Mouse (Mus musculus): ENCODE measurements around the gene Nxph4. TPM values are rescaled to one million over a fixed set of nuclear protein-coding genes. Genes with fewer than 3 reads are reported as not detected.

Nxph4 gene
- polyA plus RNA-seq, 1 experiment from 2014 or later, result 38.9 TPM

DNA sequence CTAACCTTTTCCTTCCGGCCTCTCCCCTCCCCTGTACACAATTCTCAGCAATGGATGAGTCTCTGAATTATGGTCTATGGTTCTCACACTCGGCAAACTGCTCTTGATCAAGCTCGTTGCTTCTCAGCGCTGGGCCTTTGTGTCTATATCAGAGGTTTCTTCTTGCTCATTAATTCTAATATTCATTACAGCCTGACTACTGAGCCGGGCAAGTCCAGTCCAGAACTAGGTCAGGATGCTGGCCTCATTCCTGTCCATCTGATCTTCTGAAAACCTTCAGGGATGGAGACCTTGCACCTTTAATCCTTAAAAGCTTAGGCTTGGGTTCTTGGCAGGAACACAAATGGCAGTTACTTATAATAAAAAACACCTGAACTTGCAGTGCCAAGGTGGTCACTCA is 34.8 kb downstream of the Nxph4 start:
- Histone ChIP-seq H3K4me1 (no peaks in the 10 kb centered on the region), H3K9ac (replicated peaks) (no peak overlapping the region), H3K4me2 (replicated peaks) (no peak overlapping the region), H3K9me3 (no peaks in the 10 kb centered on the region), H3K4me3 (no peak overlapping the region), H3K27me3 (no peaks in the 10 kb centered on the region), H3K27ac (replicated peaks) (no peak overlapping the region), H3K36me3 (peaks cover 53% of the 10 kb centered on the region)
- WGBS, result 74% methylated on average over 5 of the region's 5 CpGs
- no peak for ATAC-seq (replicated peaks)

DNA sequence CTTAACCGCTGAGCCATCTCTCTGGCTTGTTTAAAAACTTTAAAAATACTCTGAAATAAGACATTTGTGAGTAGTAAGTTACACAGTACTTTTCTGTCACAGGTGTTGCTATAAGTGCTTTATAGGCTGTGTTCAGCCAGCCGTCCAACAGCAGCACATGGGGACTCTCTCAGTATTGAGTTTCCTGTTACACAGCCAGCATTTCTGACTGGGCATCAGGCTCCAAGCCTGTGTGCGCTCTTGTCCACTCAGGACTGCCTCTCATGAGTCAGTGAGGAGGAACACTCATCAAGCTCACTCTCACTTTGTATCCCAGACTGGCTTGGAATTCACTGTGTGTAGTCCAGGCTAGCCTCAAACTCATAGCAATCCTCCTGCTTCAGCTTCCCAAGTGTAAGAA is 38.2 kb downstream of the Nxph4 start:
- Histone ChIP-seq H3K4me2 (replicated peaks) (no peak overlapping the region), H3K9me3 (no peaks in the 10 kb centered on the region), H3K4me3 (no peak overlapping the region), H3K27ac (replicated peaks) (no peak overlapping the region), H3K36me3 (peaks cover 77% of the 10 kb centered on the region), H3K4me1 (no peaks in the 10 kb centered on the region), H3K27me3 (no peaks in the 10 kb centered on the region), H3K9ac (replicated peaks) (no peak overlapping the region)
- WGBS, result 98% methylated on average over 3 of the region's 3 CpGs
- no peak for ATAC-seq (replicated peaks)

DNA sequence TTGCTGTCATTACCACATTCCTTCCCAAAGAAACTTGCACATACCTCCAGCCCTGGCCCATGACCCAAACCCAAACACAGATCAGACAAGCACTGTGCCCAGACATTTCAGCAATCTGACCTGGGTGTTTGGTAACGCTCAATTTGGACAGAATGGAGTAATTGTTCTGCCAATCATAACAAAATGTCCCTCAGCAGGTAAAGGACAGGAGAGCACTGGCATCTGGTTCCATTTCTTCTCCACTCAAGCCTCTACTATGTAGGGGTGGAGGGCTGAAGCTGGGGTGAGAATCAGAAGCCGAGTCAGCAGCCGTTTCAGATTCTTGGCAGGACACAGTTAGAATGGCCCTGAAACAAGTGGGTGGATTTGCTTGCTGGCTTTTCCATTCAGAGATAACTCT is 42.2 kb downstream of the Nxph4 start:
- 85% methylated on average over 3 of the region's 3 CpGs for WGBS

DNA sequence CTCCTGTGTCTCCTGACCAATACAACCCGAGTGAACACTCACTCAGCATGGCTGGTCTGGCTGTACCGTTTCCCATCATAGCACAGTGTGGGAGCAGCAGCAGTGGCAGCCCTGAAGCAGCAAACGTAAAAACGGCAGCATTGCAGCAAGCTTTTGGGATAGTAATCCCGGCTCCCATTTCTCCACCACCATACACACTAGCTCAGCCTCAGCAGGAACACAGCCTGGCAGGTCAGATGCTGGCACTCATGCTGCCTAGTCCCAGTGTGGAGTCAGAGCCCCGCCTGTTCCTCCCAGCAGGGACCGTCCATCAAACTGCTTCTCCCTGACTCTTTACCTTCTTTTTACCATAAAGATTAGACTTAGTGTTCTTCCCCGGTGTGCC is 43.2 kb downstream of the Nxph4 start:
- Histone ChIP-seq H3K4me2 (replicated peaks) (no peak overlapping the region), H3K27me3 (no peaks in the 10 kb centered on the region), H3K4me3 (no peak overlapping the region), H3K36me3 (peaks cover 64% of the 10 kb centered on the region), H3K9me3 (no peaks in the 10 kb centered on the region), H3K4me1 (no peaks in the 10 kb centered on the region), H3K27ac (replicated peaks) (no peak overlapping the region), H3K9ac (replicated peaks) (no peak overlapping the region)
- WGBS, result 73% methylated on average over 8 of the region's 8 CpGs
- no peak for ATAC-seq (replicated peaks)

More for the DNA sequence above, 42.2 kb downstream of the Nxph4 start:
- H3K4me1 ChIP-seq, result no peaks in the 10 kb centered on the region
- H3K36me3 ChIP-seq, result peaks cover 69% of the 10 kb centered on the region
- ATAC-seq (replicated peaks), result no peak
- H3K9ac ChIP-seq (replicated peaks), result no peak overlapping the region
- no peaks in the 10 kb centered on the region for H3K27me3 ChIP-seq
- no peak overlapping the region for H3K4me3 ChIP-seq
- H3K27ac ChIP-seq (replicated peaks), result no peak overlapping the region
- no peak overlapping the region for H3K4me2 ChIP-seq (replicated peaks)
- no peaks in the 10 kb centered on the region for H3K9me3 ChIP-seq

GRCm38 (mm10) chr10:127490160-127491127 is 43.9 kb downstream of the Nxph4 start:
- H3K27ac ChIP-seq (replicated peaks), result 0 out of 2 replicates have a peak overlapping the region, but pooled peaks have one; percentile 11
- no peaks in the 10 kb centered on the region for H3K27me3 ChIP-seq
- no peak overlapping the region for H3K4me2 ChIP-seq (replicated peaks)
- ATAC-seq (replicated peaks), result no peak
- no peak overlapping the region for H3K9ac ChIP-seq (replicated peaks)
- H3K36me3 ChIP-seq, result peaks cover 62% of the 10 kb centered on the region
- no peaks in the 10 kb centered on the region for H3K9me3 ChIP-seq
- H3K4me3 ChIP-seq, result no peak overlapping the region
- no peaks in the 10 kb centered on the region for H3K4me1 ChIP-seq
- 81% methylated on average over 18 of the region's 18 CpGs for WGBS

DNA sequence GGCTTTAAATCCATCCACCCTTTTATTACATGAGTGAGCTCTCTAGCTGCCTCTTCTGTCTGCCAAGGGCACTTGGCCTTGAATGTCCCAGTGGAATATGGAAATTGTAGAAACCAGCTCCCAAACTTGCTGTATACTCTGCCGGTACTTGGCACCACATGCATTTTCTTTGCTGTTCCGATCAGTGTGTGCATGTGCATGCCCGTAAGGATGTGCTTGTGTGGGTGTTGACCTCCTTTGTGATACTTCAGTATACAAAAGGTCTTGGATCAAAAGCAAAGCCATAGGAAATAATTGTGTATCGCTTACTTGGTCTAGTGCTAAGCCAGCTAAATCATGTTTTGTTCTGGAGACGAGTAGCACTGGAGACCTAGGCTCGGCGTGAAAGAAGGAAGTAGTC is 45.5 kb downstream of the Nxph4 start:
- peaks cover 63% of the 10 kb centered on the region for H3K36me3 ChIP-seq
- no peak for ATAC-seq (replicated peaks)
- no peak overlapping the region for H3K4me3 ChIP-seq
- H3K27me3 ChIP-seq, result no peaks in the 10 kb centered on the region
- WGBS, result 83% methylated on average over 7 of the region's 7 CpGs
- no peaks in the 10 kb centered on the region for H3K9me3 ChIP-seq
- H3K4me2 ChIP-seq (replicated peaks), result no peak overlapping the region
- H3K27ac ChIP-seq (replicated peaks), result no peak overlapping the region
- H3K9ac ChIP-seq (replicated peaks), result no peak overlapping the region
- H3K4me1 ChIP-seq, result no peaks in the 10 kb centered on the region

- no peak overlapping the region for H3K27ac ChIP-seq (replicated peaks)
- H3K9ac ChIP-seq (replicated peaks), result no peak overlapping the region
- H3K4me3 ChIP-seq, result no peak overlapping the region
- no peaks in the 10 kb centered on the region for H3K4me1 ChIP-seq
- no peaks in the 10 kb centered on the region for H3K9me3 ChIP-seq
- WGBS, result 90% methylated on average over 10 of the region's 10 CpGs
- H3K27me3 ChIP-seq, result no peaks in the 10 kb centered on the region
- ATAC-seq (replicated peaks), result no peak
- no peak overlapping the region for H3K4me2 ChIP-seq (replicated peaks)
- peaks cover 73% of the 10 kb centered on the region for H3K36me3 ChIP-seq
These were observed 49.1 kb downstream of the Nxph4 start for GRCm38 (mm10) chr10:127485235-127485634.

DNA sequence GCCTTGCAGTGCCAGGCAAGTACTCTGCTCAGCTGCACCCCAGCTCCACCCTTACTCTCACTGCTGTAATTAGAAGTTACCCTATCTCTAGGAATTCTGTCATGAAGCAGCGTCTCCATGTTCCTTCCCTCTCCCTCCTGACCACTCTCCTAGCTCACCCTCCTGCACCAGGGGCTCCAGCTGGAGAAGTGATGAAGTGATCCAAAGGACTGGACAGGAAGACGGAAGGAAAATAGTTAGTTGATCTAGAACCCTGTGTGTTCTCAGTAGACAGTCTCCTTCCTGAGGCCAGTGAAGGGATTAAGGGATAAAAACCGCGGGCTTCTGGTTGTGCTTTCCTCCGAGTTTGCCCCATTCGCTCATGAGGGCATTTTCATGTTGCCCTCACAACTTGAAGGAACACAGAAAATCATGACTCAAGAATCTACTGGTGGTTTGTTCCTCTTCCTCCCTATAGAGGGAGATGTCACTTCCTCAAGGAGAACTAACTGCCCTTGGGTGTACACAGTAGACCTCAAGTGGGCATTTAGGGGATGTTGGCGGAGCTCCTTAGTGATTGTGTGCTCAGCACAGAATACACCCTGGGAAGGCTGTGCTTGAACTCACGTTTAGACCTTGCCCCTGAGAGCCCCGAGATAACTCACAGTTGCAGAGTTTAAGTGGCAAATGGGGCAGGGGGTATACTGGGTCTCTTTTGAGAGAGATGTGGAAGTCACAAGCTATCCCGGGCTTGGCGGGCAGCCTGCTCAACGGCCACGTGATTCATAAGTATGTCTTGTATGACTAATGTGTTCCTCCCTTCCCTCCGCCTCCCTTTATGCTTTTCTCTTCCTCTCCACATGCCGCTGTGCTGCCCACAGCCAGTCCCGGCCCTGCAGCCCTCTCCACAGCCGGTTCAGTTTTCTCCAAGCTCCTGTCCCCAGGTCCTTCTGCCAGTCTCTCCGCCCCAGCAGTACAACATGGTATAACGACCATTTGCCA is 53.2 kb downstream of the Nxph4 start:
- no peaks in the 10 kb centered on the region for H3K9me3 ChIP-seq
- H3K27ac ChIP-seq (replicated peaks), result no peak overlapping the region
- WGBS, result 88% methylated on average over 19 of the region's 19 CpGs
- peaks cover 65% of the 10 kb centered on the region for H3K36me3 ChIP-seq
- no peaks in the 10 kb centered on the region for H3K4me1 ChIP-seq
- no peaks in the 10 kb centered on the region for H3K27me3 ChIP-seq
- no peak overlapping the region for H3K9ac ChIP-seq (replicated peaks)
- ATAC-seq (replicated peaks), result no peak
- H3K4me2 ChIP-seq (replicated peaks), result no peak overlapping the region
- H3K4me3 ChIP-seq, result no peak overlapping the region

DNA sequence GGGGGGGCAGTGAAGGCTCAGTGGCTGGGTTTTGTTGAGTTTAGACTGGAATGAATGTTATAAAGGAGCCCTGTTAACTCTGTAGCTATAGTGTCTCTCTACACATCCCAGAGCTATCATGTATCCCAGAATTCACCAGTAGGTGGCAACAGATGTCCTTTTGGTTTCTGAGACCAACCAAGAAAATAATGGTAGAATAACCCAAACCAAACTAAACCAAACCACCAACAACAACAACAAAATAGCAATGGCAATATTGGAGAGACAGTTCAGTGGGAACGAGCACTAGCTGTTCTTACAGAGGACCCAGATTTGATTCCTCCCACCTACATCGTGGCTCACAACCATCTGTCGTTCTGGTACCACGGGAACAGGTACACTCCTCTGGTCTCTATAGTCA is 55.2 kb downstream of the Nxph4 start:
- H3K9me3 ChIP-seq, result no peaks in the 10 kb centered on the region
- no peaks in the 10 kb centered on the region for H3K4me1 ChIP-seq
- no peak overlapping the region for H3K4me2 ChIP-seq (replicated peaks)
- no peak for ATAC-seq (replicated peaks)
- no peak overlapping the region for H3K27ac ChIP-seq (replicated peaks)
- H3K27me3 ChIP-seq, result no peaks in the 10 kb centered on the region
- 95% methylated on average over 4 of the region's 4 CpGs for WGBS
- H3K9ac ChIP-seq (replicated peaks), result no peak overlapping the region
- H3K4me3 ChIP-seq, result no peak overlapping the region
- H3K36me3 ChIP-seq, result peaks cover 53% of the 10 kb centered on the region

- H3K4me1 ChIP-seq, result no peaks in the 10 kb centered on the region
- H3K9me3 ChIP-seq, result no peaks in the 10 kb centered on the region
- H3K36me3 ChIP-seq, result peaks cover 47% of the 10 kb centered on the region
- WGBS, result 82% methylated on average over 7 of the region's 7 CpGs
- H3K27ac ChIP-seq (replicated peaks), result no peak overlapping the region
- no peaks in the 10 kb centered on the region for H3K27me3 ChIP-seq
- H3K4me3 ChIP-seq, result no peak overlapping the region
- no peak for ATAC-seq (replicated peaks)
- H3K9ac ChIP-seq (replicated peaks), result no peak overlapping the region
- no peak overlapping the region for H3K4me2 ChIP-seq (replicated peaks)
These were observed 57.1 kb downstream of the Nxph4 start for GRCm38 (mm10) chr10:127477301-127477700.

- 85% methylated on average over 3 of the region's 3 CpGs for WGBS
- Histone ChIP-seq H3K4me1 (no peaks in the 10 kb centered on the region), H3K4me2 (replicated peaks) (no peak overlapping the region), H3K27me3 (no peaks in the 10 kb centered on the region), H3K27ac (replicated peaks) (no peak overlapping the region), H3K36me3 (peaks cover 46% of the 10 kb centered on the region), H3K4me3 (no peak overlapping the region), H3K9me3 (no peaks in the 10 kb centered on the region), H3K9ac (replicated peaks) (no peak overlapping the region)
- no peak for ATAC-seq (replicated peaks)
These were observed 57.8 kb downstream of the Nxph4 start for GRCm38 (mm10) chr10:127476541-127476940.

Measured in forebrain, embryonic 15.5 days (tissue).